Mouse (Mus musculus) myocyte (in vitro differentiated cells): ENCODE measurements around the gene Cnih2.

Experiments used
- CEBPB ChIP-seq: IDR thresholded peaks from 2 replicates; pipeline ENCODE4 v1.6.1; 2011; ENCODE audit warnings: mild to moderate bottlenecking, moderate library complexity; ENCODE audit not compliant: poor library complexity, insufficient read depth, severe bottlenecking
- E2F4 ChIP-seq: IDR thresholded peaks from one replicate; pipeline ENCODE4 v1.6.1; 2011; ENCODE audit warnings: mild to moderate bottlenecking, control low read depth, moderate library complexity; ENCODE audit not compliant: insufficient read depth
- MAX ChIP-seq: IDR thresholded peaks from one replicate; pipeline ENCODE4 v1.6.1; 2011; ENCODE audit warnings: low read depth, mild to moderate bottlenecking, control low read depth
- MYOG ChIP-seq, 3 experiments: IDR thresholded peaks; one replicate each; pipeline ENCODE4 v1.6.1; 2011; ENCODE audit warnings: control low read depth in 2 of 3, low read depth in 2 of 3, mild to moderate bottlenecking in 2 of 3; ENCODE audit not compliant: insufficient read length in 2 of 3, control insufficient read depth in 1 of 3, insufficient read depth in 1 of 3
- POLR2A ChIP-seq: IDR thresholded peaks from one replicate; pipeline ENCODE4 v1.6.1; 2011; ENCODE audit warnings: low read depth, mild to moderate bottlenecking, control low read depth, moderate library complexity; ENCODE audit not compliant: insufficient read length
- POLR2AphosphoS2 ChIP-seq: IDR thresholded peaks from one replicate; pipeline ENCODE4 v1.6.1; 2011; ENCODE audit warnings: low read depth, control low read depth; ENCODE audit not compliant: insufficient read length
- SRF ChIP-seq: IDR thresholded peaks from one replicate; pipeline ENCODE4 v1.6.1; 2011; ENCODE audit warnings: low read depth; ENCODE audit not compliant: control insufficient read depth, insufficient read length
- TCF12 ChIP-seq: IDR thresholded peaks from one replicate; pipeline ENCODE4 v1.6.1; 2011; ENCODE audit warnings: mild to moderate bottlenecking, control low read depth; ENCODE audit not compliant: poor library complexity, insufficient read depth, severe bottlenecking

DNA sequence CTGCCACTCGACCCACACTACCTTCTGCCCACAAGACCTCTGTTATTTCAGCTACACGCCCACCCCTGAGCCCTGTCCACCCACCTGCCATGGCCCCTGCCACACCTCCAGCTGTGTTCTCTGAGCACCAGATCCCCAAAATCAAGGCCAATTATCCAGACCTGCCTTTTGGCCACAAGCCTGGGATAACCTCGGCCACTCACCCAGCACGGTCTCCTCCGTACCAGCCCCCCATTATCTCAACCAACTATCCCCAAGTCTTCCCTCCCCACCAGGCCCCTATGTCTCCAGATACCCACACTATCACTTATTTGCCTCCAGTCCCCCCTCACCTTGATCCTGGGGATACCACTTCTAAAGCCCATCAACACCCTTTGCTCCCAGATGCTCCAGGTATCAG is 28.8 kb downstream of the Cnih2 start:
- TF ChIP-seq POLR2A, result no peak
- no peak for TF ChIP-seq MYOG (IDR thresholded peaks at IDR 0.05; ENCODE audit: control insufficient read depth in 1 of 3, insufficient read depth in 1 of 3, insufficient read length in 2 of 3, low read depth in 2 of 3)
- no peak for TF ChIP-seq E2F4
- TF ChIP-seq MAX, result no peak
- TF ChIP-seq SRF, result no peak
- no peak for TF ChIP-seq POLR2AphosphoS2
- TF ChIP-seq TCF12, result no peak
- TF ChIP-seq CEBPB, result no peak
